Mouse (Mus musculus) thymus, adult 2 months (tissue): Measurements from ENCODE around the gene Pip4k2c. TPM values are rescaled to one million over a fixed set of nuclear protein-coding genes. Genes with fewer than 3 reads are reported as not detected.

Experiments used
- DNase-seq: peaks from one replicate; pipeline ENCODE4 v3.0.0; 2021
- H3K27ac ChIP-seq: fragments of 200-500 bp; 2 replicates; pipeline ENCODE4 v1.5.1; 2012; ENCODE audit warnings: low read length, control low read depth; ENCODE audit not compliant: control insufficient read depth, insufficient read depth
- H3K27me3 ChIP-seq: fragments of 200-500 bp; 2 replicates; pipeline ENCODE4 v1.6.1; 2012; ENCODE audit warnings: mild to moderate bottlenecking, low read length, moderate library complexity, mixed read lengths; ENCODE audit not compliant: control insufficient read depth, insufficient read depth
- H3K36me3 ChIP-seq: fragments of 200-500 bp; 2 replicates; pipeline ENCODE4 v1.6.1; 2012; ENCODE audit warnings: mild to moderate bottlenecking, low read length, moderate library complexity; ENCODE audit not compliant: control insufficient read depth, insufficient read depth
- H3K4me1 ChIP-seq: fragments of 200-500 bp; replicated peaks from 2 replicates; pipeline ENCODE4 v1.6.1; 2012; ENCODE audit warnings: low read length; ENCODE audit not compliant: control insufficient read depth, insufficient read depth
- H3K4me3 ChIP-seq: fragments of 200-500 bp; 2 replicates; pipeline ENCODE4 v1.5.1; 2012; ENCODE audit warnings: mild to moderate bottlenecking, low read length, control low read depth, moderate library complexity; ENCODE audit not compliant: control insufficient read depth, insufficient read depth
- CTCF ChIP-seq: fragments of 200-500 bp; IDR thresholded peaks from 2 replicates; pipeline ENCODE4 v1.5.1; 2012; ENCODE audit warnings: mild to moderate bottlenecking, control low read depth, low read length, moderate library complexity, borderline replicate concordance; ENCODE audit not compliant: control insufficient read depth, poor library complexity, insufficient read depth; ENCODE audit errors: extremely low read depth
- POLR2A ChIP-seq: fragments of 200-500 bp; IDR thresholded peaks from 2 replicates; pipeline ENCODE4 v1.6.1; 2012; ENCODE audit warnings: mild to moderate bottlenecking, low read length, control low read depth, moderate library complexity; ENCODE audit not compliant: control insufficient read depth, poor library complexity, insufficient read depth; ENCODE audit errors: extremely low read depth
- WGBS: fragments of 180-500 bp; shearing (Covaris S2); methylation state at CpG from one replicate; pipeline ENCODE4 v1.1.7; 2018; 5-methylcytosine and 5-hydroxymethylcytosine counted together
- polyA plus RNA-seq: library from polyadenylated mRNA; depleted of rRNA; stranded (reverse); fragments of >200 nt; gene quantifications from 2 replicates; pipeline ENCODE4 v1.2.3, GENCODE M21; 2012

The Pip4k2c gene
- polyA plus RNA-seq, 1 experiment, result 36.1 TPM

GRCm38 (mm10) chr10:127186451-127186850, 24.9 kb downstream of the Pip4k2c start:
- H3K27me3 ChIP-seq, result peaks cover 20% of the 10 kb centered on the region
- H3K4me1 ChIP-seq, result peaks cover 14% of the 10 kb centered on the region; the same call in 1 of the 2 replicates
- DNase-seq, result no peak
- 100% methylated on average over 1 of the region's 1 CpGs for WGBS
- H3K4me3 ChIP-seq, result no peak overlapping the region
- no peak overlapping the region for H3K27ac ChIP-seq
- no peak for TF ChIP-seq CTCF
- no peak for TF ChIP-seq POLR2A
- H3K36me3 ChIP-seq, result no peaks in the 10 kb centered on the region

GRCm38 (mm10) chr10:127185506-127185905, 25.9 kb downstream of the Pip4k2c start:
- H3K36me3 ChIP-seq, result no peaks in the 10 kb centered on the region
- DNase-seq, result no peak
- H3K27me3 ChIP-seq, result peaks cover 20% of the 10 kb centered on the region
- peaks cover 14% of the 10 kb centered on the region; the same call in 1 of the 2 replicates for H3K4me1 ChIP-seq
- no peak overlapping the region for H3K4me3 ChIP-seq
- H3K27ac ChIP-seq, result no peak overlapping the region
- TF ChIP-seq POLR2A, result no peak
- WGBS, result 93% methylated on average over 15 of the region's 15 CpGs

- Histone ChIP-seq H3K27ac (no peak overlapping the region), H3K4me1 (peaks cover 16% of the 10 kb centered on the region; the same call in 1 of the 2 replicates), H3K36me3 (no peaks in the 10 kb centered on the region), H3K4me3 (no peak overlapping the region), H3K27me3 (peaks cover 20% of the 10 kb centered on the region)
- WGBS, result 81% methylated on average over 9 of the region's 9 CpGs
- DNase-seq, result no peak
- no peak for TF ChIP-seq POLR2A
- no peak for TF ChIP-seq CTCF
Observed at GRCm38 (mm10) chr10:127185101-127185500, 26.3 kb downstream of the Pip4k2c start.

- WGBS, result 33% methylated on average over 20 of the region's 20 CpGs
- TF ChIP-seq CTCF, result no peak
- H3K27ac ChIP-seq, result no peak overlapping the region
- peaks cover 13% of the 10 kb centered on the region for H3K27me3 ChIP-seq
- H3K4me1 ChIP-seq, result 0 out of 2 replicates have a peak, but pooled peaks cover 9% of the 10 kb centered on the region
- H3K4me3 ChIP-seq, result no peak overlapping the region
- no peak for DNase-seq
- no peaks in the 10 kb centered on the region for H3K36me3 ChIP-seq
Observed at GRCm38 (mm10) chr10:127183759-127184158, 27.6 kb downstream of the Pip4k2c start.

- no peak overlapping the region for H3K4me3 ChIP-seq
- H3K36me3 ChIP-seq, result no peaks in the 10 kb centered on the region
- TF ChIP-seq CTCF (no peak), POLR2A (no peak)
- DNase-seq, result no peak
- 94% methylated on average over 4 of the region's 4 CpGs for WGBS
- H3K4me1 ChIP-seq, result peaks cover 15% of the 10 kb centered on the region; the same call in 1 of the 2 replicates
- H3K27ac ChIP-seq, result no peak overlapping the region
- peaks cover 16% of the 10 kb centered on the region for H3K27me3 ChIP-seq
Observed at GRCm38 (mm10) chr10:127182624-127183023, 28.8 kb downstream of the Pip4k2c start.

- Histone ChIP-seq H3K36me3 (no peaks in the 10 kb centered on the region), H3K27me3 (peaks cover 12% of the 10 kb centered on the region; the same call in 1 of the 2 replicates), H3K4me1 (peaks cover 25% of the 10 kb centered on the region), H3K4me3 (no peak overlapping the region), H3K27ac (no peak overlapping the region)
- 76% methylated on average over 6 of the region's 6 CpGs for WGBS
- no peak for TF ChIP-seq POLR2A
- TF ChIP-seq CTCF, result no peak
- no peak for DNase-seq
Observed at GRCm38 (mm10) chr10:127181566-127181965, 29.8 kb downstream of the Pip4k2c start.

GRCm38 (mm10) chr10:127180695-127181047, 30.7 kb downstream of the Pip4k2c start:
- H3K4me1 ChIP-seq, result peaks cover 27% of the 10 kb centered on the region
- no peak for TF ChIP-seq CTCF
- TF ChIP-seq POLR2A, result no peak
- no peak overlapping the region for H3K27ac ChIP-seq
- peaks cover 11% of the 10 kb centered on the region; the same call in 1 of the 2 replicates for H3K27me3 ChIP-seq
- 77% methylated on average over 3 of the region's 3 CpGs for WGBS
- no peak for DNase-seq
- H3K4me3 ChIP-seq, result no peak overlapping the region
- no peaks in the 10 kb centered on the region for H3K36me3 ChIP-seq
